Mouse (Mus musculus): ENCODE measurements around the gene Osbpl6.
A peak's percentile ranks its signal among the peaks of the same experiment; 100 is the strongest.

GRCm38 (mm10) chr2:76369821-76370655 is 36.3 kb upstream of the Osbpl6 start, which contains the start of gene Rbm45:
- peak; percentile 80 for TF ChIP-seq CTCF (conservative IDR thresholded peaks at IDR 0.05; ENCODE audit: insufficient read depth, insufficient read length, low read depth, low read length)
- peak; percentile 27 for TF ChIP-seq POLR2A (IDR thresholded peaks at IDR 0.05; ENCODE audit: low read depth, low read length)

Data from kidney, adult 2 months (tissue).